Mouse (Mus musculus) T-helper 17 cell (primary cell): ENCODE data around the gene Cdc7.
"Not testable (repeated sequence)": the region's sequence is repeated elsewhere in the genome, so short reads cannot be mapped to it uniquely, and the experiment has no call there.

Experiments
- in situ Hi-C, 2 experiments: fragments of 300-600 bp; cut with MboI, MseI; formaldehyde crosslinking; loops; 1 replicate in 1 of 2; 2 replicates in 1 of 2; pipeline ENCODE4 v1.15.1; 2025; ENCODE audit warnings: high pct_unique_total_duplicates in 2 of 2

Gene Cdc7

GRCm38 (mm10) chr5:106963584-106964512 lies at the start of gene Cdc7:
Gene Cdc7, plus strand, starts transcription at chr5:106964322.
- in situ Hi-C loops = no loop called here

- in situ Hi-C loops = no loop called here
Observed at GRCm38 (mm10) chr5:106919315-106919714, 44.8 kb upstream of the Cdc7 start.

GRCm38 (mm10) chr5:106925488-106926368 lies 38.4 kb upstream of the Cdc7 start, which contains the start of gene Hfm1:
Gene Hfm1, minus strand, starts transcription at chr5:106926321.
- in situ Hi-C loops = no loop called here

- in situ Hi-C loops = no loop called here
Observed at GRCm38 (mm10) chr5:106926369-106926686, 37.8 kb upstream of the Cdc7 start.

- in situ Hi-C loops = no loop called here
Observed at GRCm38 (mm10) chr5:106927996-106928395, 36.1 kb upstream of the Cdc7 start.

GRCm38 (mm10) chr5:106946342-106946741 lies 17.8 kb upstream of the Cdc7 start:
- in situ Hi-C loops = no loop called here

GRCm38 (mm10) chr5:106948683-106949082 lies 15.4 kb upstream of the Cdc7 start:
- in situ Hi-C loops = no loop called here

- in situ Hi-C loops = no loop called here
Observed at GRCm38 (mm10) chr5:106956467-106956866, 7.7 kb upstream of the Cdc7 start.

- in situ Hi-C loops = no loop called here
Observed at GRCm38 (mm10) chr5:106959031-106959430, 5.1 kb upstream of the Cdc7 start.

- in situ Hi-C loops = no loop called here
Observed at GRCm38 (mm10) chr5:106960451-106960850, 3.7 kb upstream of the Cdc7 start.

GRCm38 (mm10) chr5:106964513-106965014 lies 442 bp downstream of the Cdc7 start:
- in situ Hi-C loops = no loop called here

- in situ Hi-C loops = no loop called here
Observed at GRCm38 (mm10) chr5:106966443-106966842, 2.3 kb downstream of the Cdc7 start.

GRCm38 (mm10) chr5:106967578-106967977 lies 3.5 kb downstream of the Cdc7 start:
- in situ Hi-C loops = no loop called here

GRCm38 (mm10) chr5:106973883-106974282 lies 9.8 kb downstream of the Cdc7 start:
- in situ Hi-C loops = no loop called here

- in situ Hi-C loops = no loop called here
Observed at GRCm38 (mm10) chr5:106979156-106979555, 15.0 kb downstream of the Cdc7 start.

GRCm38 (mm10) chr5:106982298-106982952 lies 18.3 kb downstream of the Cdc7 start:
- in situ Hi-C loops = no loop called here

- in situ Hi-C loops = not testable (repeated sequence)
Observed at GRCm38 (mm10) chr5:106984934-106985333, 20.8 kb downstream of the Cdc7 start.

GRCm38 (mm10) chr5:106985594-106985993 lies 21.5 kb downstream of the Cdc7 start:
- in situ Hi-C loops = no loop called here

- in situ Hi-C loops = no loop called here
Observed at GRCm38 (mm10) chr5:106989181-106989580, 25.1 kb downstream of the Cdc7 start.

- in situ Hi-C loops = loop anchor here (5.0 to 10.0 kb wide), 3 partner anchors 328 to 495 kb away; no protein-coding TSS in a partner anchor
Observed at GRCm38 (mm10) chr5:106989786-106990185, 25.7 kb downstream of the Cdc7 start.

- in situ Hi-C loops = loop anchor here (5.0 to 10.0 kb wide), 3 partner anchors 327 to 494 kb away; no protein-coding TSS in a partner anchor
Observed at GRCm38 (mm10) chr5:106990639-106991299, 26.6 kb downstream of the Cdc7 start.
